Mouse (Mus musculus) spleen, postnatal 4 days (tissue): ENCODE measurements around the gene Pgam2.

ENCODE experiments used
- DNase-seq, 2 experiments: peaks; one replicate each; pipeline ENCODE4 v3.0.0; 2022; ENCODE audit warnings: low spot score in 2 of 2

Pgam2 gene

DNA sequence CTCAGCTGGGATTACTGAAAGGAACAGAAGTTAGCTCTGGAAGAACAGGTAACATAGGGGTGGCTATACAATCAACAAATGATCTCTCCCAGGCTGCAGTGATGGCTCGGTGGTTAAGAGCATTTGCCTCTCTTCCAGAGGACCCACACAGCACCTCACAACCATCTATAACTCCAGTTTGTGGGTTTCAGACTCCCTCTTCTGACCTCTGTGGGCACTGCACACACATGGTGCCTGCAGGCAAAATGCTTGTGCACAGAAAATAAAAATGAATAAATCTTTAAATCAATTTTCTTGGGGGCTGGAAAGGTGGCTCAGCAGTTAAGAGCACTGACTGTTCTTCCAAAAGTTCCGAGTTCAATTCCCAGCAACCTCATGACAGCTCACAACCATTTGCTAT, 25.1 kb downstream of the Pgam2 start:
- no peak for DNase-seq

DNA sequence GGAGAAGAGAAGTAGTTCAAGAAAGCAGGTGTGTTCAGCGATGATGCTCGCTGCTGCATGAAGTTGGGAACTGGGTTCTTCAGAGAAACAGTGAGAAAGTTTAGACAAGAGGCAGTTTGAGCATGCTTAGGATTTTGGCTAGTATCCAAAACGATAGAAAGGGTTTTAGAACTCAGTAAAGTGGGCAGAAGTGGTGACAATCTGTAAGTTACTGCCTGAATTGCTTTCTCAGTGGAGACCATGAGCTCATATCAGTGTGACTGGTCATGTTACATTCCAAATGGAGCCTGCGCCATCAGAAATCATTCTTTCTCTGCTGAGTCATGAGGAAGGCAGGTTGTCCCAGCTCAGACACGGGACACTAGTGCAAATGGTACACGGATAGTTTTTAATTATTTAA, 37.5 kb downstream of the Pgam2 start:
- no peak for DNase-seq

DNA sequence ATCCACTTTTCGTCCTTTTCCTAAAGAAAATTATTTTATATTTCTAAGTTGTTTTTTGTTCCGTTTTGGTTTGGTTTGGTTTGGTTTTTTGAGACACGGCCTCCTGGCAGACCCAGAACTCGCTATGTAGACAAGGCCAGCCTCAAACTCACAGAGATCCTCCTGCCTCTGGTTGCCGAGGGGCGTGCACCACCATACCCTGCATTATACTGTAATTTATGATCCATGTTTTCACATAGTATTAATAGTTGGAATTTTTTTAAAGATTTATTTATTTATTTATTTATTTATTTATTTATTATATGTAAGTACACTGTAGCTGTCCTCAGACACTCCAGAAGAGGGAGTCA, 40.9 kb downstream of the Pgam2 start:
- DNase-seq: no peak

DNA sequence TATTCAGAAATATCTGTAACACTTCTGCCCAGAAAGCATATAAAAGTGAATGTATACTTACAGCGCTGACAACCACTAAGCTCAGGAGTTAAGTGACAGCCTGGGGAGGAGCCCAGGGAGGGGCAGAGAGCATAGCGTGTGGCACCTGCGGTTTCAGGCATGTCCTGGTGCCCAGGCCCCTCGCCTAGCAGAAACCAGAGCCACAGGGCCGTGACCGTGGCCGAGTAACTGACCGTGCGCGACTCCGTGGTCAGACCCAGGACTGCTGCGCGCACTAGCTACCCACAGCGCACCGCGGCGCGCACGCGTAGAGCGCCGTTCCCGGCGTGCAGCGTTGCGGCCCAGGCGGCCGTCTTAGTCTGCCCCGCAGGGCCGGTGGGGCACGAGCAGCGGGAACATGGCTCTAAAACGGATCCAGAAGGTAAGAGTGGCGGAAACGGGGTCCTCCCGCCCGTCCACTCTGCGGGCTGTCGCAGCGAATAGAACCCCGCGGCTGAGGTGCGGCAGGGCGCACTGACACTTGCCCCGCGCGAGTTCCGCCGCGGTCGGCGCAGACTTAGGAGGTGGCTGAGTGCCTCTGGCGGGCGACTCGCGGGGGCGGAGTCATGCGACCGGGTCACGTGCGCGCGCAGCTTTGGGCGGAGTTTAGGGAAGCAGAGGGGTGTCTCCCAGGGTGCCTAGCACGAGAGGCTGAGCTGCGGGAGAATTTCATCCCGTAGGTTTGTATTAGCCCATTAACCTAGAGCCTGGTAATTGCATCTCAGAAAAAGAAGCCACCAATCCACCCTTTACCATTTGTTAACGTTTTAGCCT, 41.5 kb downstream of the Pgam2 start, which contains the start of gene Urgcp:
Gene Urgcp (minus strand): TSS at position 557 of the 813 bp plus-strand sequence.
- DNase-seq: peak; percentile 96 to 99

DNA sequence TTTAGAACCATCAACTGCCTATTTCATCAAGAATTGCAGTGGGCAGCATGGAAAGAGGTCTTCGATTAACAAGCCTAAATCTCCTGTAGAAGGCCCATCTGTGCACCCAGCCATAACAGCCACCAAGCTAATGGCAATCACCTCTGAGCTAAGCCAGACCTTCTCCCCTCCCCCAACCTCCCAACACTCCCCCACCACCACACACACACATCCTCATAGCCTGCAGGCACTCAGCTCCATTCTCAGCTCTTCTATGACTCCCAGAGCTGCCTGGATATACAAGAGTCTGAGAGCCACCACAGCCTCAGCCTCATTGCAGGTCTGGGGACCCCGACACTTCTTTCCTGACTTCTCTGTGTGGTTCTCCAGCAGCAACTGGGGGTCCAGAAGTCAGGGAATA, 49.8 kb downstream of the Pgam2 start:
- no peak for DNase-seq
